Mouse (Mus musculus): ENCODE measurements around the gene Rad9a.
"Not testable (repeated sequence)": the region's sequence is repeated elsewhere in the genome, so short reads cannot be mapped to it uniquely, and the experiment has no call there.

Gene Rad9a

DNA sequence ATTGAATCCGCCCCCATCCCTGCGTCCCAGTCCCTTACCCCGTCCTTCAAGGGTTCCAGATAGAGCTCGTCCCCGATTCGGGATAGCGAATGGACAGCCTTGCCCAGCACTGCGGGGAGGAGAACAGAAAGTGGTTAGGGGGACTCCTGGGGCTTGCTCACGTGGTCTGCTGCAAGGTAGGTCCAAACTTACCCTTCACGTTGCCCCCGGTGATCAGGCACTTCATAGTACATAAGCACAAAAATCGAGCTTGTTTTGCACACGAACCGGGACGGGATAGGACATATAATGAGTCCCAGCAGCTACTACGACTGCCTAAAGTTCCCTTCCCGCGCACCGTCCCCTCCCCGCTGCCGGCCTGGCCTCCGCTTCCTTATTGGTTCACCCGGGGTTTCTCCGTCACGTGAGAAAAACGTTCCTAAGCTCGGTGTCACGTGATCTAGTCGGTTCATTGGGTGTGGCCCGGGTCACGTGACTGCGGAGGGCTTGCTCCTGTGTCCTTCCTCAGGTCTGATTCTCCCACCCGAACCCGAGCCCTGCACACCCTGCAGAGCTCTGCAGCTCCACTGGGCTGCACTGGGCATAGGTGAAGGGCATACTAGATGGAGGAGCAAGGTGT is at the start of gene Rad9a:
Gene Rad9a (minus strand): TSS at position 372 of the 619 bp plus-strand sequence.
- DNase-seq (ENCODE audit: extremely low read depth, low read depth, low spot score), result peak; percentile 61

DNA sequence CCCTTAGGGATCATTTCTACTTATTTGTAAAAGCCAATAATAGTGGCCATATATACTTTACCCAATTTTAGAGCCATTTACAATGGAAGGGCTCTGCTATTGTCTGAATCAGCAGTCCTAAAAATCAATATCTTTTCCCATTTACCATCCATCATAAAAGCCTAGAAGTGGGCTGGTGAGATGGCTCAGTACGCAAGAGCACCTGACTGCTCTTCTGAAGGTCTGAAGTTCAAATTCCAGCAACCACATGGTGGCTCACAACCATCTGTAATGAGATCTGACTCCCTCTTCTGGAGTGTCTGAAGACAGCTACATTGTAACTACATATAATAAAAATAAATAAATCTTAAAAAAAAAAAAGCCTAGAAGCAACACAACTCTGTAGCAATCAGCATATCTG is 47.2 kb upstream of the Rad9a start:
- DNase-seq (ENCODE audit: extremely low read depth, low read depth, low spot score), result not testable (repeated sequence)

DNA sequence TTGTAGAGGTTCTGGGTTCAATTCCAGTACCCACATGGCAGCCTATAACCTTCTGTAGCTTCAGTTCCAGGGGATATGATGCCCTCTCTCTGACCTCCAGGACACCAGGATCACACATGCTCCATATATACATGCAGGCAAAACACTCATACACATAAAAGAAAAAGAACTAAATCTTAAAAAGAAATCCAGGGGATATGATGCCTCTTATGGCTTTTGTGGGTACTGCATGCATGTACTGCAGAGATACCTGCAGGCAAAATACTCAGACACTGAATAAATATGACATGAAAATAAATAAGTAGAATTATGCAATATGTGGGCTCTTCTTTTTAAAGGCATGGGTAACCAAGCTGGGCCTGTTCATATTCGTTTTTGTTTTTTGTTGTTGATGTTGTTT is 45.5 kb upstream of the Rad9a start:
- no peak for DNase-seq (ENCODE audit: extremely low read depth, low read depth, low spot score)

DNA sequence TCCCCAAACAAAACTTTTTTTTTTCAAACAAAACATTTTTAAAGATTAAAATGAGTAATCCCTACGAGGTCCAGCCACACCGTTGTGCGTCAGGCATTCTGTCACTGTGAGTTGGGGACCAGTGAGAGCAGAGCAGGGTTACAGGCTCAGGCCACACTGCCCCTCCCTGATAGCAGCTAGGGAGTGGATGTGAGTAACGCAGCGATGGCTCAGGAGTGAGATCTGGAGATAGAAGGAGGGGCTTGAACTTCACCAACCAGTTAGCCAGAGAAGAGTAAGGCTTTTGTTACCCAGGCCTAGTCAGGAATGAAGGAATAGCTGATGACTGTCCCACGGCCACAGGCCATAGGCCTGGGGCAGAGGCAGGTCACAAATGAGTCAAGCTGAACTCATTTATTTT is 43.3 kb upstream of the Rad9a start:
- DNase-seq (ENCODE audit: extremely low read depth, low read depth, low spot score), result no peak

DNA sequence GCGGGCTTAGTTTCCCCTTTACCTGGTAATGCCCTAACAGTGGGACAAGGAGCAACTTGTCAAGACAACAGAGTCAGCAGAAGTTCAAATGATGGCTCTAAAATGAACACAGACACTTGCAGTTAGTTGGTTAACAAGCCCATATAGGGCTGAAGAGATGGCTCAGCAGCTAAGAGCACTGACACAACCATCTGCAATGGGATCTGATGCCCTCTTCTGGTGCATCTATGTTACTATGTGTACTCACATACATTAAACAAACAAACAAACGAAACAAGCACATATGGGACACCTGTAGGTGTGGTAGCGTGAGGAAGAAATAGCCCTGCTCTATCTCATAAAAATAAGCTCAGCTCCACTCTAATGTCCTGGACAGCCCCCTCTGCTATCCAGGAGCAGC is 41.0 kb upstream of the Rad9a start:
- no peak for DNase-seq (ENCODE audit: extremely low read depth, low read depth, low spot score)

DNA sequence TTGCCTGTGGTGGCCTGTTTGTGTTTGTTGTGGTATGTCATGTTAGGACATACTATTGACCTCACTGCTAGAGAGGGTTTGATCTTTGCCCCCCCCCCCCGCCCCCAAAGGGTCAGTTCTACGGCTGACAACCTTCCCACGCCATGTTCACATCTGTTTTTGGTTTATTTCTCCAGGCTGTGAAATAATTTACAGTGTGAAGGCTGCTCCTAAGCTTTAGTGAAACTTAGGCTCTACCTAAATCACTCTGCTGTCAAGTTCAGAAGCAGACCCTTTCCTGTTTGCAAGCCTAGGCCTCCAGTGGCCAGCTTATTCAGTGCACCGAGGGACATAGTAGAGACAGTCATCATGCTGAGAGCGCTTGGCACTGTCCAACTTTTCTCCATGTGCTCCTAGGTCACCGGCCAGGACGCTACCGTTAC is 38.8 kb upstream of the Rad9a start:
- DNase-seq (ENCODE audit: extremely low read depth, low read depth, low spot score), result no peak

DNA sequence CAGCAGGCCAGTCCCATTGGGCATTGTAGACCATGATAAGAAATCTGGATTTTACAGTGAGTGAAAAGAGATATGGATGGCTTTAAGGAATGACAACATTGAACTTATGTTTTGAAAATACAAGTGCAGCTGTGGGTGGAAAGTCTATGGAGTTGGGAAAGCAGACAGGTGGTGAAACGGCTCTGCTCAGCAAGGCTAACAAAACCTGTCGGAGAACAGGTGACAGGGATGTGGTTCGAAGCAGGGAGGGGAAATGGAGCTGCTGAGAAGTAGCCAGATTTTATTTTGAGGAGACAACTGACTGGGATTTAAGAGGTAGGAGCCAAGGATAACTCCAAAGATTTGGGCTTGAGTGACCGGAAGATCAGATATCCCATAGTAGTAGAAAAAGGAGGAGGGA is 33.1 kb upstream of the Rad9a start:
- DNase-seq (ENCODE audit: extremely low read depth, low read depth, low spot score), result no peak

DNA sequence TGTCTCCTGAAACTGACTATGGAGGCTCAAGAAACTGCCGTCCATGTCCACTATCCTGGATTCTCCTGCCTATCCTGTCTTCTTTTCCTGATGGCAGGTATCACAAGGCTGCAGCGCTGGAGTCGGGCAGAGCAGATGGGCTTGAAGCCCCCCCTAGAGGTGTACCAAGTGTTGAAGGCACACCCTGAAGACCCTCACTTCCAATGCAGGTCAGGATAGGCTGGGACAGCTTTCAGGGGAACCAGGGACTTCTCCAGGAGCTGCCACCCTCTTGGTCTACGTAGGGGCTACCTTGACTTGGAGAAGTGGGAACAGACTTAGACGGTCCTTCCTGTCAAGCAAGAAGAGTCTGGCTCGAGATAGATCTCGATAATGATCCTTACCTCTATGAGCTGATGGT is 31.2 kb upstream of the Rad9a start:
- DNase-seq (ENCODE audit: extremely low read depth, low read depth, low spot score), result no peak

DNA sequence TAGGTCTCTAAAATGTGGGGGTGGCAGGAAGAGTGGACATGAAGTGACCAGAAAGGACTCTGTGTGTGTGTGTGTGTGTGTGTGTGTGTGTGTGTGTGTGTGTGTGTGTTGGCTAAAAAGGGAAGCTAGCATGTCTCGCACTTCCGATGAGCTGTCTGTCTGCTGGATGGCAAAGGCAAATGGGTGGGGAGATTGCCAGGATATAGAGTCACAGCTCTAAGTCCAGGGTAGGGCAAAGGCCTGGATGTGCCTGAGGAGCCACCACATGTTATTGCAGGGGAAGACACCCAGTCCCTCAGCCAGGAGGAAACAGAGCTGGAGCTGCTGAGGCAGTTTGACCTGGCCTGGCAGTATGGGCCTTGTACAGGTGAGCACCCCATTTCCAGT is 30.7 kb upstream of the Rad9a start:
- no peak for DNase-seq (ENCODE audit: extremely low read depth, low read depth, low spot score)

DNA sequence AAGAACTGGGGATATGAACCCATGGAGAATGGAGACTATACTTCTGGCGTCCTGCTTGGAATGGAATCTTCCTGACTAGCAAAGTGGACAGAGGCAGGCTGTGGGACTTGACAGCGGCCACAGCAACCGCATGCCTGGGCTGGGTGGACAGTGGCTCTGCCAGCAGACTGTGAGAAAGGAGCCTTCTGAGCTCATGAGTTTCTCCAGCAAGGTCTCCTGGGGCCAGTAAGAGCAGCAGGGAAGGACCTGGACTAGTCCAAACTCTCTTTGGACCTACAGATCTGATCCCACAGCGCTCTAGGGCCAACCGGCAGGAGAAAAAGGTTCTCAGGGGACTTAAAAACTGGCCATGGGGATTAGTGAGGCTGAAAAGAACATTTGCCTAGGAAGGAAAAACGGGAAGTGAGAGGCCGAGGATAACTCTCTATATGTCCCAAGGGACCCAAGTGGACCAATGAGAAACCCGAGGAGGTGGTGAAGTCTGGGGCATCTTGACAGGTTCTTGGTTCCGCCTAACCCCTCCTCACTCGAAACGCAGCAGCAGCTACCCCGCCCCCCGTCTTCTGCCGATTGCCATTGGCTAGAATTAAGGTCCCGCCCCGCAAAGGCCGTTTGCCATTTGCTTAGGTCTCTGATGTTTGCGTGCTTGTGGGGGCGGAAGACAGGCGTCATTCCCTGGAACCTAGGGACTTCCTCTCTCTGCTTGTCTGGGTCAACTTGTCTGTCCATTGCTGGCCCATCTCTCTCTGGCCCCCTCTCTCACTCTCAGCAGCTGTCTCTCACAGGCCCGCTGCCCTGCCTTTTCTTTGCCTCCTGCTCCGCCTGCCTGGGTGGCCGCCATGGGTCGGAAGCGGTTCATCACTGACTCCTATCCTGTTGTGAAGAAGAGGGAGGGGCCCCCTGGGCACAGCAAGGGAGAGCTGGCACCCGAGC is 30.1 kb upstream of the Rad9a start, which contains the start of gene Pold4:
Gene Pold4 (plus strand): TSS at position 647 of the 933 bp plus-strand sequence.
- DNase-seq (ENCODE audit: extremely low read depth, low read depth, low spot score), result peak; percentile 74

DNA sequence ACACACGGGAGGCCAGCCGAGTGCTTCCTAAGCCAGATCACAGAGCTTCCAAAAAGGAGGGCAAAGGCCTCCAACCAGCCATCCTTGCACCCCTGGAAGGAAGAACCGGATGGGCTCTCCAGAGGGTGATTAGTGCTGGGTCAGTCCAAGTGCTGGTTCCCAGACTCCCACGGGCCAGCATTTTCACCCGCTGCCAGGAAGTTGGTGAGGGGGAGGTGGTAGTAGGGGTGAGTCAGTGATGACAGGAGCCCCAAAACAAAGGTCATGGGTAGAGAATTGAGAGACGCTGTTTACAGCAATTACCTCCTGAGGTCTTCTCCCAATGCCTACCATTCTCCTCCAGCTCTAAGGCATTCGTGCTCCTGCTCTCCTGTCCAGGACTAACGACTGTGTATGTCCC is 29.0 kb upstream of the Rad9a start:
- DNase-seq (ENCODE audit: extremely low read depth, low read depth, low spot score), result no peak

DNA sequence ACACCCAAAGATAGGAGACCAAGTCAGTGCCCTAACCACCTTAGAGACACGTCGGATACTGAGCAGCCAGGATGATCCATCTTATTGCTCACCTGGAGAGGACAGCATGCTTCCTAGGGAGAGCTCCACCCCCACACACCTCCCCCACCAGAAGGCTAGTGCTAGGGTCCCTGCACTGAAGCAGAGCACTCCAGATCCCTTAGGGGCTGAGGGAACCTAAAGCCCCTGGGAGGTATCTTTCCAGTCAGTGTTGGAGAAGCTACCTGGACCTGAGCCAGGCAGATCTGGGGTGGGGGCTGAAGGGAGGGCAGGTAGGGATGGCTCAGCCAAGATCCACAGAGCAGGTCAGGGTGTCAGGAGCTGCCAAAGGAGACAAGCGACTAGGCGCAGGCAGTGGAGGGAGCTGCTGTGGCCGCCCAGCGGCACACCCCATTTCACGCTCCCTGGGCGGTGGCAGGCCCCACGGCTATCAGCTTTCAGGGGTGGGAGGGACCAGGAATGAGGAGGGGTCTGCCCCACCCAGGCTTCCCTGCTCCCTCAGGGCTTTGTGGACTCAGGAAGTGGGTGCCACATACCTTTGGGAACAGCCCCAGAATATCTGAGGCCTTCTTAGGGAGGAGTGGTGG is 28.1 kb upstream of the Rad9a start:
- no peak for DNase-seq (ENCODE audit: extremely low read depth, low read depth, low spot score)

DNA sequence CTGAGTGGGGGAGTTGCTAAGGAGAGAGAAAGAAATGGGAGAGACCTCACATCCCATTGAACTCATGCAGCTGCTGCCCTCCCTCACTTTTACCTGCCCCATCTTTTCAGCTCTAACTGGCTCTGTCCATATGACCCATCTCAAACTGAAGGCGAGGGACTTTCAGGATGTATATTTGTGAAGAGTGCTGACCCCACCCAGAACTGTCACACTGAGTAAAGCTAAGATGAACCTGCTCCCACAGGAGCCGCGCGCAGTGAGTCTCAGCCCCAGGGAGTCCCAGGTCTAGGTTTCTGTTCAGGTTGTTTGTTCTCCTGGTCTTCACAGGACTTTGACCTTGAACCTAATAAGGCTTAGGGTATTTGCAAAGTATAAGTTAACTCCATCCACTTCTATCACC is 27.4 kb upstream of the Rad9a start:
- no peak for DNase-seq (ENCODE audit: extremely low read depth, low read depth, low spot score)

DNA sequence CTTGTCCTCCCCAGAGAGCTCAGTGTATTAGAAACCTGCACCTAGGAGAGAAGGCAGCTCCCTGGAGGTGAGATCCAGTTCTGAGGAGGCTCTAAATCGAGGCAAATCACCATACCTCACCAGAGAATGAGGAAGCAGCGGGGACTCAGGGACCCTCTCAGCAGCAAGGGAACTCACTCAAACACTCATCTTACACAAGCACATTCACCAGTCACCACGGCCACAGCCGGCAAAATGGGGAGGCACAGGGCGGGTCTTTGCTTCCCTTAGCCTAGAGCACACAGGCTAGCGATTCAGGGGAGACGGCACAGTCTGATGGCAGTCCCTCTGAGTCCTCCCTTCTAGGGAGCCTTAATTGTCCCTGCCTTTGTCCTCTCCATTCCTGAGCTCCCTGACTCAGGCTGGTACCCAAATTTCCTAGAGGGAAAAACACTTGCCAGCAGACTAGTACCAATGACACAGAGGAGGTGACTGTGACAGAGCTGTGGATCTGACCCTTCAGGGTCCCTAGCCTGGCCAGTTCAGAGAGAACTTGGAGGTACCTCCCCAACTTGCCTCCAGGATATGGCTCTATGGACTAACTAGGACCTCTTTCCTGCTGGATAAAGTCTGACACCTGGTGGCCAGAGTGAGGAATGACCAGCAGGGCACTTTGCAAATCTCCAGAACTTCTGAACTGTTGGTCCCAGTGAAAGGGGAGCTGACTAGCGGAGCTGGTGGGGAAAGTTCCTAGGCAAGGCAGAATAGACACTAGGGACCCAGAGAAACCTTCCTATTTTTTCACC is 26.6 kb upstream of the Rad9a start:
- DNase-seq (ENCODE audit: extremely low read depth, low read depth, low spot score), result no peak

DNA sequence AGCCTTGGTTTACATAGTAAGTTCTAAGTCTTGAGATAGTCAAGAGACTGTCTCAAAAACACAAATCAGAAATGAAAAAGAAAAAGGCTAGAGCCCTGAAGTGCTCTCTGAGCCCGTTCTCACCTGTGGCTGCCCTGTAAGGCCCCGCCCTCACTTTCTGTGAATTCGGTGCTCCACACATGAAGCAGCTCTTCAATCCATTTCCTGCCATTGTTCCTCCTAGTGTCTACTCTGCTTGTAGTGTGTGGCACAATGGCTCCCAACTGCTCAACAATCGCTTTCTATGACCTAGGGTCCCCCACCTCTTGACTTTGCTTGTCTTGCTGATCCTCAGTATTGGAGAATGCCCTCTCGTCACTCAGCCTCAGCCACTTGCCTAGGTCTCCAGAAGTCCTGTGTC is 26.0 kb upstream of the Rad9a start:
- DNase-seq (ENCODE audit: extremely low read depth, low read depth, low spot score), result no peak

DNA sequence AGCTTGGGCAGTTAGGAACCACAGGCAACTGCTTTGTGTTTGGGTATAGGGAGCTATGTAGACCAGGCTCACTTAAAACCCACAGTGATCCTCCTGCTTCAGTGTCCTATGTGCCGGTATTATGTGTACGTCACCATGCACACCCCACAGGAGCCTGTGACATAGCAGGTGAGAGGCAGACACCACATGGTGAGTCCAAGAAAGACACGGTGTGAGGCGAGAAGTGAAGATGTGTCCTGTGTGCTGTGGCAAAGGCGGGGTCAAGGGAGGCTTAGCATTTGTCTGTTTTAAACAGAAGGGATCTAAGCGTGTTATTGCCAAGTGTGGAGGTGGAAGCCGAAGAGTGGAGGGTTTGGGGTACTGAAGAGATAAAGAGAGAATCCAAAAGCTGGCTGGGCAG is 25.3 kb upstream of the Rad9a start:
- DNase-seq (ENCODE audit: extremely low read depth, low read depth, low spot score), result no peak

DNA sequence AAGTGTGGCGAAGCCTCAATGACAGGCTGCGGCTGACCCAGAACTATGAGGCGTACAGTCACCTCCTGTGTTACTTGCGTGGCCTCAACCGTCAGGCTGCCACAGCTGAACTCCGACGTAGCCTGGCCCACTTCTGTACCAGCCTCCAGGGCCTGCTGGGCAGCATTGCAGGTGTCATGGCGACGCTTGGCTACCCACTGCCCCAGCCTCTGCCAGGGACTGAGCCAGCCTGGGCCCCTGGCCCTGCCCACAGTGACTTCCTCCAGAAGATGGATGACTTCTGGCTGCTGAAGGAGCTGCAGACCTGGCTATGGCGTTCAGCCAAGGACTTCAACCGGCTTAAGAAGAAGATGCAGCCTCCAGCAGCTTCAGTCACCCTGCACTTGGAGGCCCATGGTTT is 20.7 kb upstream of the Rad9a start:
- DNase-seq (ENCODE audit: extremely low read depth, low read depth, low spot score), result no peak

DNA sequence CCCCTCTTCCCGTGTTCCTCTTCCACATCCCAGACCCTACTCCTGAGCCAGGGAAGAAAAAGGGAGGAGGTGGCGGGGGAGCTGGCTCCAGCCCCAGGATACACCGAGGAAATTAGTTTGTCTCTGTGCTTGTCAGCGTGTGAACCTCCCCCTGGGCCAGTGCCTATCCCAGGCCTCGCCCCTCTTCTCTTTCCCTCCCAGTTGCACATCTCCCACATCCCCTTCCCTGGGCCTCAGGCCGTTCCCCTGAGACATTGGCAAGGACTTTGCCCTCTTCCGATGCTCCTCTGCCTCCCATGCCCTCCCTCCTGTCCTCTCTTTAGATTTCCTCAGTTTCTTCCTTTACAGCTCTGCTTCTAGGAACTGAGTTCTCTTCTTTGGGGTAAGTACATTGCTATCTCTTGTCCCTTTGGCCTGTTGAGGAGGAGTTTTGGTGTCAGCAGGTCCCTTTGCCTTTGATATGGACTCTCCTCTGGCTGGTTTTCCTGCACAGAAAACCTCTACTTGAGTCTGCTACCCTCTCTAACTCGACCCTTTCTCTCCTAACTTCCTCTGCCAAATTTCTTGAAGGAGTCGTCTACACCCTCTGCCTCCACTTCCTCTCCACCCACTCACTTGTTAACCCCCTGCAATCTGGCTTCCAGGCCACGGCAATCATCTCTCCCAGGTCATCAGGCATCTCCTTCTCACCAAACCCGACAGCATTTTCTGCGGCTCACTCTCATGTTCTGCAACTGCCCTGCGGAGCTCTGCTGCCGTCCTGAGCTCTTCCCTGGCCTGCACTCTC is 19.7 kb upstream of the Rad9a start:
- no peak for DNase-seq (ENCODE audit: extremely low read depth, low read depth, low spot score)

DNA sequence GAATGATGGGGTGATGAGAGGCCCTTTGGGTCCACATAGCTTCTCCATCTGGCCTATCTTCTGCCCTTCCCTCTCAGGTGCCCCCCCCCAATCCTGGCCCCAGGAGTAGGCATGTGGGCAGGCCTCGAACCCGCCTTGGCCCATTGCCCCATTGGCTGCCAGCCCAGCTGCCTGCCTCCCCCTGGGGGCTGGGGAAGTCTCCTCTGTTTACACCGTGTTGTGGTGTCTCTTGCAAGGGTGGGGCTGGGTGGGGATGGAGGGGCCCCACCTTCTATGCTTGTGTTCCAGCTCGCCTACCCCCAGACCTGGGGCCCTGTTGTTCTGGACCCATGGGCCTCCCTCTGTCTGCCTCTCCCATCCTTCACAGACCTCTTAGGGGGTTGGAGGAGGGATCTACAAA is 19.0 kb upstream of the Rad9a start:
- DNase-seq (ENCODE audit: extremely low read depth, low read depth, low spot score), result no peak

DNA sequence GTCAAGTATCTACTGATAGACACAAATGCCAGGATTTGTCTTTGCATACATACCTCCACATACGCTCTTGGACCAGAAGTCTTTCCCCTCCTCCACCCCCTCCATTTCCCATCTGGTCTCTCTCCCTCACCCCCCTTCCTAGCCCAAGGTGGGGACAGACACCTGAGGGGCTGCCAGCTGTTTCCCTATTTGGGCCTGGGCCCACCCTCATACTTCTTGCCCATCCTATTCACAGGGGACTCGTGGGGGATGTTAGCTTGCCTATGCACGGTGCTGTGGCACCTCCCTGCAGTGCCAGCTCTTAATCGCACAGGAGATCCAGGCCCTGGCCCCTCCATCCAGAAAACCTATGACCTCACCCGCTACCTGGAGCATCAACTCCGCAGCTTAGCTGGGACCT is 18.5 kb upstream of the Rad9a start:
- no peak for DNase-seq (ENCODE audit: extremely low read depth, low read depth, low spot score)
